Mouse (Mus musculus) kidney, adult 8-10 months (tissue): ENCODE data around the gene 1700123L14Rik.
"Not testable (repeated sequence)": the region's sequence is repeated elsewhere in the genome, so short reads cannot be mapped to it uniquely, and the experiment has no call there.

Experiments used
- DNase-seq, 2 experiments: peaks; one replicate each; pipeline ENCODE4 v3.0.0; 2022

The 1700123L14Rik gene

GRCm38 (mm10) chr6:96165818-96166379 lies at the start of gene 1700123L14Rik:
Gene 1700123L14Rik (minus strand): TSS chr6:96166243.
- no peak for DNase-seq

- no peak for DNase-seq
Observed at GRCm38 (mm10) chr6:96205395-96205794, 39.4 kb upstream of the 1700123L14Rik start.

- DNase-seq: not testable (repeated sequence)
Observed at GRCm38 (mm10) chr6:96198991-96199390, 32.9 kb upstream of the 1700123L14Rik start.

DNA sequence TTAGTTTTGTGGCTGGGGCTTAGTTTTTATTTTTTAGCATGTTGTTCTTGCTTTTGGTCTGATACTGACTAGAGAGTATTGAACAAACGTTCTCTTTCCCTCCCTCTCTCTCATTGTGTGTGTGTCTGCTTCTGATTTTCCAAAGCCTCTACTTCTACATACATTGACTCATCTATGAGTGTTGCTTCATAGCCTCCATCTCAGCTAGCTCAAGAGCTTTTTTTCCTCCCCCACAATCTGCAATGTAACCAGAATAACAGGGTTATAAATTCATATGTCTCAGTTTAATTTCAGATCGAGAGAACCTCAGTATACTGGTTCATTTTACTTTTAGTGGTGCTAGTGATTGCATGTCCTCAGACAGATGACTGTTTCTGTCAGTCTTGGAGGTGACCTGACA lies 20.5 kb upstream of the 1700123L14Rik start:
- no peak for DNase-seq

- peak in 1 of 2 experiments; percentile 15 for DNase-seq
Observed at GRCm38 (mm10) chr6:96183392-96183791, 17.3 kb upstream of the 1700123L14Rik start.

GRCm38 (mm10) chr6:96178530-96178929 lies 12.5 kb upstream of the 1700123L14Rik start:
- DNase-seq: no peak

DNA sequence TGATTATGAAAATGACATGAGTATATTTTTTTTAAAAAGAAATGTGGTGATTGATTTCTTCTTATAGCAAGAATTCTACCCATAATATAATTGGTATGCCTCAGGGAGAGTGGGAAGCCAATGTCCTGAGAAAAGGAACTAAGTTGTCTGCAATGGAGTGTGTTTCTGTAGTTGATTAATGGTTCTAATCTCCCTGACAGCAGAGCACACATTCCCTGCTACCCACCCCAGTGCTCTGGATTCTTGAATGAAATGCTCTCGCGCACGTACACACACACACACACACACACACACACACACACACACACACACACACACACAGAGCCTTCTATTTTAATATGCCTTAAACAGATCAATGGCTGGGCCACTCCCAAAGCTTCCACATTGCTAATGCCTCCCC lies 7.6 kb upstream of the 1700123L14Rik start:
- DNase-seq: no peak

- DNase-seq: no peak
Observed at GRCm38 (mm10) chr6:96167031-96167430, 988 bp upstream of the 1700123L14Rik start.

DNA sequence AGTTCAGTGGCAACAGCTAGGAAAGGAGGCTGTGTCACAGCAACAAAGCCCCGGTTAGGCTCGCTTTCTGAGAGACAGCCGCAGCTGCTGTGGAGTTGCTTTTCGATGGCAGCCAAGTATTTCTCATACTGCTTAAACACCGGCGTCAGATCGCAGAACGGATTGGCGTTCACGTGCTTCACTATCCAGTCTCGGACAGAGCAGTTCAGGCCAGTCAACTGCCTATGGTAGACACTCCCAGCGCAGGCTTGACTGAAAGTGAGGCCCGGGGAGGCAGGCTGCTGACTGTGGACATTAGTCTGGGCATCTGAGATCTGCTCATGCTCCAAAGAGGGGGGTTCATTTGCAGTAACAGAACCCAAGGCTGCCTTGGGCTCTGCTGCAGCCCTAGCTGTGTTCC lies 640 bp downstream of the 1700123L14Rik start:
- DNase-seq: no peak

DNA sequence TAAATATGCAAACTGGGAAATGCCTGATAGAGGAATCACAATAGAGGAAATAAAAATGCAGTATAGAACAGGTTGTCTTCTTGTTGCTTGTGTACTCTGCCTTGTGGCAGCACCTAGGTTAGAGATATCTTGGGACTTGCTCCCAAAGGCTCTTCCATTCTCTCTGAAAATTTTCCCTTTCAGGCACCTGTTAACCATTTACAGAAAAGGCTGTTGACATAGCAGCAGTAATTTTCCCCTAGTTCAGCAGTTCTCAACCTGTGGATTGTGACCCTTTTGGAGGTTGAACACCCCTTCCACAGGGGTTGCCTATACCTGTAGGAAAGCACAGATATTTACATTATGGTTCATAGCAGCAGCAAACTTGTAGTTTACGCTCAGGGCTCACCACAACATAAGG lies 22.7 kb downstream of the 1700123L14Rik start:
- peak in 1 of 2 experiments; percentile 30 for DNase-seq

GRCm38 (mm10) chr6:96116534-96117272 lies 49.3 kb downstream of the 1700123L14Rik start:
- peak in 1 of 2 experiments; percentile 4 for DNase-seq

DNA sequence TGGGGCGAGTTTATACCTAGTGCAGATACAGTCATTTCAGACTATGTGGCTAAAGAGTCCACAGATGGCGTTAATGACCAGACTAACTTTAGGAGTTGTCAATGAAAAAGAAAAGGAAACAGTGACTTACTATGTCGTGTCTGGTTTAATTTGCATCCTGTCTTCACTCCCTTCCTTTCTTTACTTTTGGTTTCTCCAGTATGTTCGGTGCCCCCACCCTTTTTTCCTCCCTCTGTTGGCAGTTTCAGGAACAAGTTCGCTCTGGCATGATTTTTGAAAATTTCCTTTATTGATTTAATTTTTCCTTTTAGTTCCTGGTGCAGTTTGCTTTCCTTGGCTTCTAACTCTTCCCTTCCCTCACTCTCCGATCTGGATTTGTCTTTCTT lies 49.9 kb downstream of the 1700123L14Rik start:
- DNase-seq: no peak
